Mouse (Mus musculus) hindbrain, postnatal 0 days (tissue): Measurements from ENCODE around the gene Ctbp1. TPM values are rescaled to one million over a fixed set of nuclear protein-coding genes. Genes with fewer than 3 reads are reported as not detected.

Source experiments
- ATAC-seq: fragments of 200-750 bp; cut with Nextera tagmentation; 2 replicates; pipeline ENCODE4 v1.8.0; 2017; ENCODE audit warnings: mild to moderate bottlenecking, moderate TSS enrichment, moderate library complexity
- DNase-seq: peaks from one replicate; pipeline ENCODE4 v3.0.0-alpha.2; 2015; ENCODE audit warnings: low spot score
- H3K27ac ChIP-seq: fragments of 300-500 bp; sonication (generic); 2 replicates; pipeline ENCODE4 v1.5.1; 2014; ENCODE audit warnings: mild to moderate bottlenecking
- H3K27me3 ChIP-seq: fragments of 300-500 bp; sonication (generic); 2 replicates; pipeline ENCODE4 v1.6.1; 2014; ENCODE audit warnings: low read length, mixed read lengths; ENCODE audit not compliant: insufficient read depth
- H3K36me3 ChIP-seq: fragments of 300-500 bp; sonication (generic); 2 replicates; pipeline ENCODE4 v1.6.1; 2014; ENCODE audit warnings: low read length, mixed read lengths; ENCODE audit not compliant: insufficient read depth
- H3K4me1 ChIP-seq: fragments of 300-500 bp; sonication (generic); 2 replicates; pipeline ENCODE4 v1.6.1; 2014; ENCODE audit warnings: antibody characterized with exemption, low read length, mixed read lengths; ENCODE audit not compliant: insufficient read depth
- H3K4me2 ChIP-seq: fragments of 300-500 bp; sonication (generic); 2 replicates; pipeline ENCODE4 v1.6.1; 2014; ENCODE audit warnings: low read depth, mild to moderate bottlenecking, low read length, moderate library complexity, mixed read lengths
- H3K4me3 ChIP-seq: fragments of 300-500 bp; sonication (generic); 2 replicates; pipeline ENCODE4 v1.5.1; 2014; ENCODE audit warnings: low read length
- H3K9ac ChIP-seq: fragments of 300-500 bp; sonication (generic); replicated peaks from 2 replicates; pipeline ENCODE4 v1.6.1; 2014; ENCODE audit warnings: mild to moderate bottlenecking, low read length, moderate library complexity, mixed read lengths
- H3K9me3 ChIP-seq: fragments of 300-500 bp; sonication (generic); 2 replicates; pipeline ENCODE4 v1.6.1; 2016; ENCODE audit warnings: low read length, mixed read lengths
- CTCF ChIP-seq: IDR thresholded peaks from 2 replicates; pipeline ENCODE4 v1.5.1; 2016; ENCODE audit warnings: antibody characterized with exemption, control low read depth, low read depth
- WGBS: fragments of 180-500 bp; shearing (Covaris S2); extraction: QIAGEN DNeasy Blood & Tissue Kit; methylation state at CpG from one replicate; pipeline ENCODE4 v1.1.7; 2014; 5-methylcytosine and 5-hydroxymethylcytosine counted together
- polyA plus RNA-seq: library from polyadenylated mRNA; unstranded; fragments of >200 nt; fragmentation: Nextera tagmentation; extraction: Ambion mirVana; gene quantifications from 2 replicates; pipeline ENCODE4 v1.2.1, GENCODE M21; 2015
- total RNA-seq: library from RNA; depleted of rRNA; stranded (reverse); fragments of >200 nt; gene quantifications from 2 replicates; pipeline ENCODE4 v1.2.3, GENCODE M21; 2014

Gene Ctbp1
- total and polyA plus RNA-seq, 2 experiments from 2014 or later, result 378 to 519 TPM

DNA sequence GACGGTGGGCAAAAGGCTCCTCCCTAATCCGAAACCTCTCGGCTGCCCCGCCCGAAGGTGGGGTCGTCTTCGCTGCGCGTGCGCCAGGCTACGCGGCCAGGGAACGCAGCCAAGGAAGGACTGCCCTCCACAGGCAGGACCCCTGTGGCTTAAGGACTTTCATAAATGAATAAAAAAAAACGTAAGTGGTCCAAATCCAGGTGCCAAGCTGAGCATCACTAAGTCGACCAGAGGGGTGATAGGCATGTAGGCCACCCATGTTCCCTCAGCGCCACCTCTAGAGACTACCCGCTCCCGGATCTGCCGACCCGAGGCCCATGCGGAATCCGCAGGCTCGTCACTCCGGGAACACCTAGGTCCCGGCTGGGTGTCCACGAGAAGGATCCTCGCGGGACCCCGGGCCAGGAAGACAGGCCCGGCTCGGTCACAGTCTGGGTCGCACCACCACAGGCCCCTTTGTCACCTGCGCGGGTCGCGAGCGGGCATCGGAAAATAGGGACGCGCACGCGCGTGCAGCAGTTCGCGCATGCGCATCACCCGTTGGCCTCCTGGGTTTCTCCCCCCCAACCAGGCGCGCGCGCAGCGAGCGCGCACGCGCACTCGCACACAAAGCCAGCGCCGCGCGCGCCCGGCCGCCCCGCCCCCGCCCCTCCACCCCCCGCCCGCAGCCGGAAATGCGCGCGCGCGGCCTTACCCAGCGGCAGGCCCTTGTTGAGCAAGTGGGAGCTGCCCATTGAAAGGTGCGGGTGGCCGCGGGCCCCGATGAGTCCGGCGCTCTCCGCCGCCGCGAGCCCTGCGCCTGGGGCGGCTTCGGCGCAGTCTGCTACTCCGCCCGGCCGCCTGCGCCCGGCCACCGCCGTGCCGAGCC is 475 bp downstream of the Ctbp1 start:
- Histone ChIP-seq H3K9me3 (no peaks in the 10 kb centered on the region), H3K9ac (peak overlapping the region; percentile 89), H3K27ac (peak overlapping the region; percentile 99), H3K36me3 (peaks cover 3% of the 10 kb centered on the region), H3K4me3 (peak overlapping the region; percentile 92), H3K4me1 (0 out of 2 replicates have a peak, but pooled peaks cover 5% of the 10 kb centered on the region), H3K4me2 (peak overlapping the region; percentile 73), H3K27me3 (no peaks in the 10 kb centered on the region)
- TF ChIP-seq CTCF, result peak; percentile 18; the same call in 1 of the 2 replicates
- peak; percentile 96 for DNase-seq
- ATAC-seq, result peak; percentile 33
- under 1% methylated on average over 78 of the region's 97 CpGs for WGBS

DNA sequence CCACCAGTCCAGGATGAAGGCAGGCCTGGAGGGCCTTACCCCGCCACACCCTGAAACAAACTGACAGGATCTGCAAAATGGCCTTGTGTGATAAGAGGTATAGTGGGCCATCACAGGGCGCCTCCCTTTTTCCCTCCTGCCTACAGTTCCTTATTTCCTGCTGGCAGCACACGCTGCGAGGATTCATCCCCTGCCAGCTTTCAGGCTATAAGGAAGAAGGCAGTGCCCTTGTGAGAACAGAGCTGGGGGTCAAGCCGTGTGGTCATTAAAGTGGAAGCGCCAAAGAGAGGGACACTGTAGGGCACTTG is 1.1 kb downstream of the Ctbp1 start:
- ATAC-seq (peak; percentile 0), DNase-seq (no peak)
- H3K4me2 ChIP-seq, result peak overlapping the region; percentile 73
- TF ChIP-seq CTCF, result no peak
- WGBS, result 2% methylated on average over 6 of the region's 6 CpGs
- peak overlapping the region; percentile 92 for H3K4me3 ChIP-seq
- no peaks in the 10 kb centered on the region for H3K9me3 ChIP-seq
- H3K27me3 ChIP-seq, result no peaks in the 10 kb centered on the region
- peak overlapping the region; percentile 89 for H3K9ac ChIP-seq
- H3K36me3 ChIP-seq, result peaks cover 9% of the 10 kb centered on the region
- 0 out of 2 replicates have a peak, but pooled peaks cover 5% of the 10 kb centered on the region for H3K4me1 ChIP-seq
- H3K27ac ChIP-seq, result peak overlapping the region; percentile 99

DNA sequence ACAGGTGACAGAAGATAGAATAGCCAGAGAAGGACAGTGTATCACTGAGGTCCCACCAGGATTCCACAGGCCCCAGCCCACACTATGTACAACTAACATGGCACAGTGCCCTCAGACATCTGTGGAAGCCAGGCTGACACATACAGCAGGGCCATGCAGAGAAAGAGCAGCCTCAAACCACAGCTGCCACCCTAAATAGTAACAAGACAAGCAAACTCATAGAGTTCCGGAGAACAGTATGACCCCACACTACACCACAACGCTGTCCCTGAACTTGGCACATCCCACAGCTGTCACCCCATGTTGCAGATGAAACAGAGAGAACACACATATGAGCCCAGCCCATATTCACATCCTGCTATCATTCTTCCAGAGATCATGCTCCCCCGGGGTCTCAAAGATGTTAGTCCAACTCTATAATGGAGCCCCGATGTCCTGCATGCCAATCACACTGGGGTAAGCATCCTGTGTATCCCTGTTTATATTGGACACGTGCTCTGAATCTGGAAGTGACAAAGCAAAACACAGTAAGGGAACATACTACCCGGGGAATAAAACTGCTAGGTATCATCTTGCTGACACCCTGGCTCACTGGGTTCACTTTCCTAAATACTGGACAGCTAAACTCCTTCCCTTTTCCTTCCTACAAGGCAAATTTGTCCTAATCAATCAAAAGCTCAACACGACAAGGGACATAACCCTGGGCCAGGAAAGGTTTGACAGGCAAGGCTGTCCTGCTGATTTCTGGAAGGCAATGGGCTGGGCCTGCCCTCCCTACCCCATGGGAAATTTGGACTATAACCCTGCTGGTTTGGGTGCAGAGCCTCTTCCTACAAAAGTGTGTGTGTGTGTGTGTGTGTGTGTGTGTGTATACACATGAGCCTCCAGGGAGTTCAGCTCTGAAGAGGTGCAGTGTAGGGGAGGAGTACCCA is 1.7 kb downstream of the Ctbp1 start:
- no peaks in the 10 kb centered on the region for H3K9me3 ChIP-seq
- H3K4me1 ChIP-seq, result 0 out of 2 replicates have a peak, but pooled peaks cover 5% of the 10 kb centered on the region
- WGBS, result 56% methylated on average over 7 of the region's 7 CpGs
- peak overlapping the region; percentile 73 for H3K4me2 ChIP-seq
- H3K36me3 ChIP-seq, result peaks cover 15% of the 10 kb centered on the region
- no peaks in the 10 kb centered on the region for H3K27me3 ChIP-seq
- peak overlapping the region; percentile 99; the same call in 1 of the 2 replicates for H3K27ac ChIP-seq
- DNase-seq, result no peak
- peak overlapping the region; percentile 92 for H3K4me3 ChIP-seq
- TF ChIP-seq CTCF, result no peak
- H3K9ac ChIP-seq, result peak overlapping the region; percentile 89
- ATAC-seq, result no peak

DNA sequence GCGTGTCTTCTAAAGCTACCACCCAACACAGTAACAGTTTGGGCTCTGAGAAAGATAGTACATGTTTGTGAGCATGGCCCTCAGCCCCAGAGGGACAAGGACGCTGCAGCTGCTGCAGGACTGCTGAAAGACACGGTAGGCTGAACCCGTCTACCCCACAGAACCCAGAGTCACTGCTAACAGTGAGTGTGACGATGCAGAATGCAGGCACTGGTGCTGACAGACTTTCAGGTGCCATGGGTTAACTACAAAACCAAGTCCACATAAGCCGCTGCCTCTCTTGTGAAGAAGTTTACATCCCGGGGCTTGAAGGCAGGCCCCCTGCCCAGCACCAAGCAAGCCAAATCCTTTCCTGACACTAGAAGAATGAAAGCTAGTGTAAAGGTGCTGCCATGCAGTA is 2.6 kb downstream of the Ctbp1 start:
- H3K9me3 ChIP-seq, result no peaks in the 10 kb centered on the region
- H3K9ac ChIP-seq, result no peak overlapping the region
- no peaks in the 10 kb centered on the region for H3K27me3 ChIP-seq
- peaks cover 25% of the 10 kb centered on the region for H3K36me3 ChIP-seq
- ATAC-seq, result no peak
- TF ChIP-seq CTCF, result no peak
- H3K4me3 ChIP-seq, result no peak overlapping the region
- 70% methylated on average over 7 of the region's 7 CpGs for WGBS
- no peak for DNase-seq
- no peak overlapping the region for H3K4me2 ChIP-seq
- H3K27ac ChIP-seq, result no peak overlapping the region
- H3K4me1 ChIP-seq, result 0 out of 2 replicates have a peak, but pooled peaks cover 5% of the 10 kb centered on the region

DNA sequence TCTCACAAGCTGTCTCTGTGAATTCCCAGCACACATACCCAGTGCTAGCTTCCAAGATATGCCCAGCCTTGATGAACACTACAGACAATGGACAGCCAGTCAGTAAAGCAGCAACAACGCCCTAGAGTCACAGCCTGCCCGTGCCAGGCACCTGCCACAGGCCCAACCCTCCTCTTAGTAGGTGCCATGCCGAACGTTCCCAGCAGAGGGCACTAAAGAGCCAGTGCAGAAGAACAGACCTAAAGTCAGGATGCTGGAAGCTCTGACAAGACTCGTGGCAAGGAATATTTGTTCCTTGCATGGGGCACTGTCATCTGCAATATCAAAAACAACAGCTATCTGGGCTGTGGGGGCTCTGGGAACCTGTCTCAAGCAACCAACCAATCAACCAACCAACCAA is 4.2 kb downstream of the Ctbp1 start:
- TF ChIP-seq CTCF, result peak; percentile 98
- DNase-seq (peak; percentile 80), ATAC-seq (no peak)
- Histone ChIP-seq H3K4me2 (no peak overlapping the region), H3K4me3 (no peak overlapping the region), H3K4me1 (0 out of 2 replicates have a peak, but pooled peaks cover 5% of the 10 kb centered on the region), H3K27ac (no peak overlapping the region), H3K9ac (no peak overlapping the region), H3K27me3 (no peaks in the 10 kb centered on the region), H3K36me3 (peaks cover 40% of the 10 kb centered on the region), H3K9me3 (no peaks in the 10 kb centered on the region)
- WGBS, result 11% methylated on average over 5 of the region's 5 CpGs

DNA sequence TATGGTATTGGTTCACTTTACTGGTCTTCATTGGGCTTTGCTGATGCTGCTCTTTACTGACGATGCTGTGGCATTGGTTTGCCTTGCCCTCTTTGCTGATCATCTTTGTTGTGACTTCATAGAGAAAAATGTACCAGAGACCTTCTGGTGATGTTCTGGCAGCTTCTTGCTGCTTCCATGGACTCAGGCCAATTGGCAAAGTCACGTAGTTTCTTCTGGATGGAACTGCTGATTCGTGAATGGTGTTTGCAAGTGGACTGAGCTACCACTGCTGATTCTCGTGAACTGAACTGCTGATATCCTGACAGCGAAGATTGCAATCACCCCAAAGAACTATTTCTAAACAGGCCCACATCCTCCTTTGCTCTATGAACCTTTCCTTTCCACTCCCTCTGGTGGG is 20.4 kb downstream of the Ctbp1 start:
- no peak for ATAC-seq
- no peak for TF ChIP-seq CTCF

More for the DNA sequence above, 20.4 kb downstream of the Ctbp1 start:
- H3K9me3 ChIP-seq, result no peaks in the 10 kb centered on the region
- no peak overlapping the region for H3K4me2 ChIP-seq
- H3K4me1 ChIP-seq, result no peaks in the 10 kb centered on the region
- peaks cover 92% of the 10 kb centered on the region for H3K36me3 ChIP-seq
- no peak overlapping the region for H3K4me3 ChIP-seq
- no peak for DNase-seq
- no peaks in the 10 kb centered on the region for H3K27me3 ChIP-seq
- no peak overlapping the region for H3K9ac ChIP-seq
- WGBS, result 67% methylated on average over 5 of the region's 5 CpGs
- H3K27ac ChIP-seq, result no peak overlapping the region
